Mouse (Mus musculus): Measurements from ENCODE around the gene Glipr2.

- no peak for TF ChIP-seq CTCF (IDR thresholded peaks at IDR 0.05; ENCODE audit: low read depth)
- TF ChIP-seq EP300 (IDR thresholded peaks at IDR 0.05; ENCODE audit: low read depth): no peak
Observed at GRCm38 (mm10) chr4:43965856-43966535, 8.8 kb downstream of the Glipr2 start.

Data from liver, embryonic 14.5 days (tissue).